Mouse (Mus musculus): ENCODE data around the gene Tmem147. TPM values are rescaled to one million over a fixed set of nuclear protein-coding genes. Genes with fewer than 3 reads are reported as not detected.
A peak's percentile ranks its signal among the peaks of the same experiment; 100 is the strongest.
"Not testable (repeated sequence)": the region's sequence is repeated elsewhere in the genome, so short reads cannot be mapped to it uniquely, and the experiment has no call there.

Tmem147 gene
- polyA plus RNA-seq, 1 experiment from 2014 or later, result 153 TPM

GRCm38 (mm10) chr7:30736211-30736610, 6.9 kb upstream of the Tmem147 start:
- ATAC-seq (ENCODE audit: low FRiP score) (no peak), DNase-seq (ENCODE audit: low spot score, missing footprints) (no peak)
- Histone ChIP-seq H3K36me3 (ENCODE audit: control insufficient read depth, insufficient read depth, low read length) (peaks cover 6% of the 10 kb centered on the region; the same call in 1 of the 2 replicates), H3K4me3 (ENCODE audit: low read depth, low read length) (no peak overlapping the region), H3K4me1 (ENCODE audit: control insufficient read depth, insufficient read depth, low read length) (no peaks in the 10 kb centered on the region), H3K9ac (ENCODE audit: low read length) (no peak overlapping the region), H3K4me2 (no peak overlapping the region), H3K9me3 (ENCODE audit: control insufficient read depth, low read length) (no peaks in the 10 kb centered on the region), H3K27ac (ENCODE audit: low read depth, low read length) (no peak overlapping the region), H3K27me3 (ENCODE audit: control insufficient read depth, insufficient read depth, low read length) (no peaks in the 10 kb centered on the region)
- WGBS, result 90% methylated on average over 3 of the region's 3 CpGs

DNA sequence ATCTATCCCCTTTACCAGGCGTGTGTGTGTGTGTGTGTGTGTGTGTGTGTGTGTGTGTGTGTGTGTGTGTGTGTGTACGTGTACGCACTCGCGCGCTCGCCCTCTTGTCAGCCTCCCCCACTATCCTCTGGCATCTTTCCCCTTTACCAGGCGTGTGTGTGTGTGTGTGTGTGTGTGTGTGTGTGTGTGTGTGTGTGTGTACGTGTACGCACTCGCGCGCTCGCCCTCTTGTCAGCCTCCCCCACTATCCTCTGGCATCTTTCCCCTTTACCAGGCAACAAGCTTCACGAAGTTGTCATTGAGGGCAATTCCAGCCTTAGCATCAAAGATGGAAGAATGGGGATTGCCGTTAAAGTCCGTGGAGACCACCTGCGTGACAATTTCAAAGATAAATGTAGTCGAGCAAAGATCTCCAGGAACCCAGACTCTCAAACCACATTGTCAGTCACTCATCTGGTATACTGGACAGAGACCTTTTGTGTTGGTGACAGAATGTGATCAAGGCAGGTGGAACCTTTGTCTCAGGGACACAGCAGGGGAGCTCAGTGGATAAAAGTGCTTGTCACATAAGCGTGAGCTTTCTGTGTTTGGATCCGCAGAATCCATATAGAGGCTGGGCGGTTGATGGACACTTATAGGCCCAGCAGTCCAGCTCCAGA, 853 bp upstream of the Tmem147 start:
- H3K4me2 ChIP-seq, result peak overlapping the region; percentile 87
- not testable (repeated sequence) for H3K36me3 ChIP-seq (ENCODE audit: control insufficient read depth, insufficient read depth, low read length); H3K27me3 ChIP-seq (ENCODE audit: control insufficient read depth, insufficient read depth, low read length); ATAC-seq (ENCODE audit: low FRiP score); H3K9me3 ChIP-seq (ENCODE audit: control insufficient read depth, low read length)
- 16% methylated on average over 21 of the region's 22 CpGs for WGBS
- H3K27ac ChIP-seq (ENCODE audit: low read depth, low read length), result peak overlapping the region; percentile 82; the same call in 1 of the 2 replicates
- peak overlapping the region; percentile 78 for H3K4me3 ChIP-seq (ENCODE audit: low read depth, low read length)
- peak; percentile 86 for DNase-seq (ENCODE audit: low spot score, missing footprints)
- H3K9ac ChIP-seq (ENCODE audit: low read length), result peak overlapping the region; percentile 90
- peaks cover 16% of the 10 kb centered on the region for H3K4me1 ChIP-seq (ENCODE audit: control insufficient read depth, insufficient read depth, low read length)

GRCm38 (mm10) chr7:30728739-30729395, 473 bp downstream of the Tmem147 start:
- Histone ChIP-seq H3K4me1 (ENCODE audit: control insufficient read depth, insufficient read depth, low read length) (peaks cover 16% of the 10 kb centered on the region), H3K27me3 (ENCODE audit: control insufficient read depth, insufficient read depth, low read length) (no peaks in the 10 kb centered on the region), H3K27ac (ENCODE audit: low read depth, low read length) (peak overlapping the region; percentile 82), H3K4me2 (peak overlapping the region; percentile 87), H3K9me3 (ENCODE audit: control insufficient read depth, low read length) (no peaks in the 10 kb centered on the region), H3K9ac (ENCODE audit: low read length) (peak overlapping the region; percentile 90), H3K4me3 (ENCODE audit: low read depth, low read length) (peak overlapping the region; percentile 78), H3K36me3 (ENCODE audit: control insufficient read depth, insufficient read depth, low read length) (no peaks in the 10 kb centered on the region; the same call in 1 of the 2 replicates)
- ATAC-seq (ENCODE audit: low FRiP score) (no peak; the same call in 1 of the 2 replicates), DNase-seq (ENCODE audit: low spot score, missing footprints) (no peak)
- WGBS, result 8% methylated on average over 26 of the region's 26 CpGs

DNA sequence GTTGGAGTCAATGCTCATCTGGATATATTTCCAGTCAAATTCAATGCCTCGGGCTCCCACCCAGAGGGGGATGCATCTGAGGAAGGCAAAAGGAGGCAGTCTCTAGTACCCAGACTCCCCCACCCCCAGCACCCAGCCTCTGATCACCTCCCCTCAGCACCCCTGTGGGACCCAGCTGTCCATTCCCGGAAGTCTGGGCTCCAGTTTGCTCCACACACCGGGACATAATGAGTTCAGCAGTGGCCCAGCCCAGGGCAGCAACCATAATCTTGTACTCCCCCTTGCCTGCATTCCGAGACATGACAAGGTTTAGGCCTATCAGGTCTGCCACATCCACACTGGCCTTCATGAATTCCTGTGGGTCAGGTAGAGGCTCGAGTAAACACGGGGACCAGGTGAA, 1.1 kb downstream of the Tmem147 start:
- Histone ChIP-seq H3K4me2 (peak overlapping the region; percentile 87), H3K36me3 (ENCODE audit: control insufficient read depth, insufficient read depth, low read length) (no peaks in the 10 kb centered on the region), H3K27me3 (ENCODE audit: control insufficient read depth, insufficient read depth, low read length) (no peaks in the 10 kb centered on the region), H3K4me3 (ENCODE audit: low read depth, low read length) (peak overlapping the region; percentile 78; the same call in 1 of the 2 replicates), H3K9me3 (ENCODE audit: control insufficient read depth, low read length) (no peaks in the 10 kb centered on the region), H3K4me1 (ENCODE audit: control insufficient read depth, insufficient read depth, low read length) (peaks cover 16% of the 10 kb centered on the region), H3K27ac (ENCODE audit: low read depth, low read length) (no peak overlapping the region), H3K9ac (ENCODE audit: low read length) (peak overlapping the region; percentile 90; the same call in 1 of the 2 replicates)
- ATAC-seq (ENCODE audit: low FRiP score) (no peak), DNase-seq (ENCODE audit: low spot score, missing footprints) (no peak)
- 92% methylated on average over 6 of the region's 6 CpGs for WGBS

- ATAC-seq (ENCODE audit: low FRiP score) (no peak), DNase-seq (ENCODE audit: low spot score, missing footprints) (no peak)
- H3K4me2 ChIP-seq, result no peak overlapping the region
- H3K36me3 ChIP-seq (ENCODE audit: control insufficient read depth, insufficient read depth, low read length), result no peaks in the 10 kb centered on the region
- no peaks in the 10 kb centered on the region for H3K9me3 ChIP-seq (ENCODE audit: control insufficient read depth, low read length)
- no peak overlapping the region for H3K9ac ChIP-seq (ENCODE audit: low read length)
- no peak overlapping the region for H3K27ac ChIP-seq (ENCODE audit: low read depth, low read length)
- no peaks in the 10 kb centered on the region for H3K27me3 ChIP-seq (ENCODE audit: control insufficient read depth, insufficient read depth, low read length)
- 82% methylated on average over 6 of the region's 6 CpGs for WGBS
- H3K4me1 ChIP-seq (ENCODE audit: control insufficient read depth, insufficient read depth, low read length), result peaks cover 5% of the 10 kb centered on the region
- no peak overlapping the region for H3K4me3 ChIP-seq (ENCODE audit: low read depth, low read length)
These were observed 5.9 kb downstream of the Tmem147 start for GRCm38 (mm10) chr7:30723274-30723953.

- Histone ChIP-seq H3K9ac (ENCODE audit: low read length) (no peak overlapping the region), H3K27ac (ENCODE audit: low read depth, low read length) (no peak overlapping the region), H3K4me3 (ENCODE audit: low read depth, low read length) (no peak overlapping the region), H3K9me3 (ENCODE audit: control insufficient read depth, low read length) (no peaks in the 10 kb centered on the region), H3K4me1 (ENCODE audit: control insufficient read depth, insufficient read depth, low read length) (peaks cover 7% of the 10 kb centered on the region), H3K4me2 (no peak overlapping the region), H3K36me3 (ENCODE audit: control insufficient read depth, insufficient read depth, low read length) (no peaks in the 10 kb centered on the region), H3K27me3 (ENCODE audit: control insufficient read depth, insufficient read depth, low read length) (peaks cover 4% of the 10 kb centered on the region)
- WGBS, result 80% methylated on average over 7 of the region's 7 CpGs
- ATAC-seq (ENCODE audit: low FRiP score) (no peak), DNase-seq (ENCODE audit: low spot score, missing footprints) (no peak)
These were observed 8.1 kb downstream of the Tmem147 start for GRCm38 (mm10) chr7:30721286-30721685.

GRCm38 (mm10) chr7:30719669-30720068, 9.7 kb downstream of the Tmem147 start:
- Histone ChIP-seq H3K27ac (ENCODE audit: low read depth, low read length) (no peak overlapping the region), H3K4me1 (ENCODE audit: control insufficient read depth, insufficient read depth, low read length) (peaks cover 7% of the 10 kb centered on the region), H3K36me3 (ENCODE audit: control insufficient read depth, insufficient read depth, low read length) (no peaks in the 10 kb centered on the region), H3K9ac (ENCODE audit: low read length) (no peak overlapping the region), H3K4me2 (no peak overlapping the region), H3K4me3 (ENCODE audit: low read depth, low read length) (no peak overlapping the region), H3K27me3 (ENCODE audit: control insufficient read depth, insufficient read depth, low read length) (peaks cover 5% of the 10 kb centered on the region), H3K9me3 (ENCODE audit: control insufficient read depth, low read length) (no peaks in the 10 kb centered on the region)
- ATAC-seq (ENCODE audit: low FRiP score) (no peak), DNase-seq (ENCODE audit: low spot score, missing footprints) (no peak)
- 93% methylated on average over 5 of the region's 5 CpGs for WGBS

DNA sequence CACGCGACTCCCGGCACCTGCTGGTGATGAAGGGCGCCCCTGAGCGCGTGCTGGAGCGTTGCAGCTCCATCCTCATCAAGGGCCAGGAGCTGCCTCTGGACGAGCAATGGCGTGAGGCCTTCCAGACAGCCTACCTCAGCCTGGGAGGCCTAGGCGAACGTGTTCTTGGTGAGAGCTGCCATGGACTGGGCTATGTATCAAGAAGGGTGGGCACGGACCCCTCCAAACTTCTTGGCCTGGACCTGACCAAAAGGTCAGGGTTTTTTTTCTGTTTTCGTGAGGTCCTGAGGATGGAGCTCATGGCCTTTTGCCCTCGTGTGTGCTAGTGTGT, 11.7 kb downstream of the Tmem147 start:
- 8% methylated on average over 14 of the region's 14 CpGs for WGBS
- H3K4me3 ChIP-seq (ENCODE audit: low read depth, low read length), result peak overlapping the region; percentile 30
- H3K4me2 ChIP-seq, result peak overlapping the region; percentile 59
- H3K36me3 ChIP-seq (ENCODE audit: control insufficient read depth, insufficient read depth, low read length), result no peaks in the 10 kb centered on the region
- peaks cover 5% of the 10 kb centered on the region for H3K27me3 ChIP-seq (ENCODE audit: control insufficient read depth, insufficient read depth, low read length)
- H3K9ac ChIP-seq (ENCODE audit: low read length), result peak overlapping the region; percentile 44
- no peak overlapping the region for H3K27ac ChIP-seq (ENCODE audit: low read depth, low read length)
- H3K9me3 ChIP-seq (ENCODE audit: control insufficient read depth, low read length), result no peaks in the 10 kb centered on the region
- H3K4me1 ChIP-seq (ENCODE audit: control insufficient read depth, insufficient read depth, low read length), result peaks cover 7% of the 10 kb centered on the region
- DNase-seq (ENCODE audit: low spot score, missing footprints), result no peak
- no peak for ATAC-seq (ENCODE audit: low FRiP score)
